Mouse (Mus musculus) liver, postnatal 0 days (tissue): ENCODE results near the gene Hoxb8. TPM values are rescaled to one million over a fixed set of nuclear protein-coding genes. Genes with fewer than 3 reads are reported as not detected.

Source experiments
- ATAC-seq: fragments of 200-750 bp; cut with Nextera tagmentation; 2 replicates; pipeline ENCODE4 v1.8.0; 2017; ENCODE audit warnings: mild to moderate bottlenecking, moderate library complexity
- DNase-seq: peaks from one replicate; pipeline ENCODE4 v3.0.0-alpha.2; 2016
- H3K27ac ChIP-seq: fragments of 300-500 bp; sonication (generic); 2 replicates; pipeline ENCODE4 v1.5.1; 2014; ENCODE audit warnings: antibody characterized with exemption, moderate library complexity, mild to moderate bottlenecking, low read depth
- H3K27me3 ChIP-seq: fragments of 300-500 bp; sonication (generic); 2 replicates; pipeline ENCODE4 v1.6.1; 2014; ENCODE audit warnings: low read length, control low read depth, mixed read lengths; ENCODE audit not compliant: insufficient read depth
- H3K36me3 ChIP-seq: fragments of 300-500 bp; sonication (generic); replicated peaks from 2 replicates; pipeline ENCODE4 v1.6.1; 2014; ENCODE audit warnings: mild to moderate bottlenecking, control low read depth, low read length, moderate library complexity, mixed read lengths; ENCODE audit not compliant: insufficient read depth
- H3K4me1 ChIP-seq: fragments of 300-500 bp; sonication (generic); 2 replicates; pipeline ENCODE4 v1.6.1; 2014; ENCODE audit warnings: antibody characterized with exemption, mild to moderate bottlenecking, control low read depth; ENCODE audit not compliant: insufficient read depth
- H3K4me2 ChIP-seq: fragments of 300-500 bp; sonication (generic); 2 replicates; pipeline ENCODE4 v1.6.1; 2014; ENCODE audit warnings: low read depth, mild to moderate bottlenecking, low read length, moderate library complexity, mixed read lengths
- H3K4me3 ChIP-seq: fragments of 300-500 bp; sonication (generic); 2 replicates; pipeline ENCODE4 v1.5.1; 2014; ENCODE audit warnings: low read depth, low read length
- H3K9ac ChIP-seq: fragments of 300-500 bp; sonication (generic); replicated peaks from 2 replicates; pipeline ENCODE4 v1.6.1; 2014; ENCODE audit warnings: mild to moderate bottlenecking, moderate library complexity
- H3K9me3 ChIP-seq: fragments of 300-500 bp; sonication (generic); 2 replicates; pipeline ENCODE4 v1.6.1; 2016; ENCODE audit warnings: mild to moderate bottlenecking, control low read depth, low read length, mixed read lengths
- CTCF ChIP-seq: sonication (generic); IDR thresholded peaks from 2 replicates; pipeline ENCODE4 v1.5.1; 2016; ENCODE audit warnings: antibody characterized with exemption, low read depth
- EP300 ChIP-seq: IDR thresholded peaks from 2 replicates; pipeline ENCODE4 v1.6.1; 2016; ENCODE audit warnings: antibody characterized with exemption, low read depth, mild to moderate bottlenecking
- WGBS: fragments of 180-500 bp; shearing (Covaris S2); extraction: QIAGEN DNeasy Blood & Tissue Kit; methylation state at CpG from one replicate; pipeline ENCODE4 v1.1.7; 2014; ENCODE audit not compliant: insufficient replicate concordance; 5-methylcytosine and 5-hydroxymethylcytosine counted together
- polyA plus RNA-seq: library from polyadenylated mRNA; unstranded; fragments of >200 nt; fragmentation: Nextera tagmentation; extraction: Ambion mirVana; gene quantifications from 2 replicates; pipeline ENCODE4 v1.2.1, GENCODE M21; 2015

Gene Hoxb8
- polyA plus RNA-seq, 1 experiment from 2014 or later, result not detected

DNA sequence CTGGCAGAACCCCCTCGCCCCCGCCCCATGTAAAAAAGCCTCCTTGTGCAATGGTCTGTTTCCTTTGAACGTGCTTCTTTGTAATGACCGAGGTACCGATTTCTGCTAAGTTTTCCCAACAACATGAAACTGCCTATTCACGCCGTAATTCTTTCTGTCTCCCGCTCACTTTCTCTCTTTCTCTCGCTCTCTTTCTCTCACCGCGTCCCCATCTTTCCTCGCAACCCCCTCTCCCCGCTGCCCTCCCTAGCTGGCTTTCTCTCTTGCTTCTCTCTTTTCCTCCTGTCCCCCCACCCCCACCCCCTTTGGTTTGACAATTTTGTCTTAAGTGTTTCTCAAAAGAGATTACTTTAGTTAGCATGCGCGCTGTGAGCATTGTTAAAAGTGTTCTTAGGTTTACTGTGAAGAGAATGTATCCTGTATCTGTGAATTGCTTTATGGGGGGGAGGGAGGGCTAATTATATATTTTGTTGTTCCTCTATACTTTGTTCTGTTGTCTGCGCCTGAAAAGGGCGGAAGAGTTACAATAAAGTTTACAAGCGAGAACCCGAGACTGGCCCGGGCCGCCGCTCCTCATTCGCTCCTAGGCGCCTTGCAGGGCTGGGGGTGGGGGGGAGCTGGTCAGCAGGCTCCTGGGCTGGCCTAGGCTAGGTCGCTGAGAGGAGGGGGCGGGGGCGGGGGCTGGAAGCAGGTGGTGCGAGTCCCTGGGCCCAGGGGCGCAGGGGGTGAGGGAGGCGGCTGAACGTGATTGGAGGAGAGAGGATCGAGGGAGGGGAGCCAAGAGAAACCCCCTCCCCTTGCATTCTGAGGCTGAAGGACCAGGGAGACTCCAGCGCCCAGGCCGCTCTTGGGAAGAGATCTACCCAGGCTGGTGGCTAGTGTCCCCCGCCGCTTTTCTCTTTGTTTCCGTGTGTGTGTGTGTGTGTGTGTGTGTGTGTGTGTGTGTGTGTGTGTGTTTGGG is 3.3 kb downstream of the Hoxb8 start:
- WGBS, result 4% methylated on average over 33 of the region's 37 CpGs
- no peaks in the 10 kb centered on the region for H3K4me1 ChIP-seq
- no peak for TF ChIP-seq CTCF
- no peak for TF ChIP-seq EP300
- no peaks in the 10 kb centered on the region for H3K9me3 ChIP-seq
- H3K36me3 ChIP-seq, result no peaks in the 10 kb centered on the region
- H3K9ac ChIP-seq, result no peak overlapping the region
- peak overlapping the region; percentile 30 for H3K4me3 ChIP-seq
- no peak for DNase-seq
- ATAC-seq, result no peak
- H3K4me2 ChIP-seq, result peak overlapping the region; percentile 49
- peaks cover 95% of the 10 kb centered on the region for H3K27me3 ChIP-seq
- no peak overlapping the region for H3K27ac ChIP-seq

DNA sequence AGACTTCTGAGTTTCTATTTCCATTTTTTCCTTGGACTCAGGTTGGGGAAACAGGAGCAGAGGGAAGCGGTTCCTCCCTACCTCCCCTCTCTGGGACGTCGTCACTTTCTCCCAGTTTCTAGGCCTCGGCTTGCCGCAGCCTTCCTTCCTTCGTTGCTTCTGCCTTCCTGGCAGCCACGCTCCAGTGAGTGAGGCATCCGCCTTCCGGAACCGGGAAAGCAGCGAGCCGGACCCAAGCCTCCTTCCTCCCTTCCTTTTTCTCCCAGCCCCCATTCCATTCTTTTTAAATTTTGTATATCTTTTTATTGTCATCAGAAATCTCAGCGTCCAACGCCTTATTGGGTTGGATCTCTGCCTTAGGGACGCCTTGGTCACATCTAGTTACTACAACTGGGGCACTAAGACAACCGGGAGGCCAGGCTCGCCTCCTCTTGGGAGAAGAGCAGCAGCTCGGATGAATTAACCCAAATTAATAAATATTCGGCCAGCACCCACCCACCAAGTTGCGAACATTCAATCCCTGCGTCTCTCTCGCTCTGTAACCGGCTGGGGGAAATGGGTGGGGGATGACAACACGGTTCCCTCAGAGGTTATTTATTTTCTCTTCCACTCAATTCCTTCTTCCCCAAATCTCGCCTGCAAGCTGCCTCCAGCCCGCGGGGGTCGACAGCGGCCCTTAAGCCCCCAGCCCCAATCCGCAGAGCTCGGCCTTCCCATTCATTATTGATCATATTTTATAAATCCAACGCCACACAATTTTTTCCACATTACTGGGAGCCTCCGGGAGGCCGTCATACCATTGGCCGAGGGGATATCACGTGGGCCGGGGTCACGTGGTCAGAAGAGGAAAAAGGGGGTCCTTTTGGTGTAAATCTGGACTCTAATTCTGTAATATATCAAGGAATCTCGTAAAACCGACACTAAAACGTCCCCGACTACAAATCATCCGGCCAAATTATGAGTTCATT is 4.3 kb downstream of the Hoxb8 start, which contains the start of gene Hoxb7:
Gene Hoxb7, plus strand, starts transcription at position 853 of the 968 bp plus-strand sequence.
- Histone ChIP-seq H3K27ac (no peak within 1 kb of the TSS), H3K4me3 (peak within 1 kb of the TSS; percentile 29), H3K4me2 (peak within 1 kb of the TSS; percentile 52), H3K36me3 (no peaks in the 10 kb centered on the region), H3K27me3 (peaks cover 97% of the 10 kb centered on the region), H3K9ac (no peak within 1 kb of the TSS), H3K4me1 (no peaks in the 10 kb centered on the region), H3K9me3 (no peaks in the 10 kb centered on the region)
- TF ChIP-seq EP300 (no peak), CTCF (no peak)
- WGBS, result 3% methylated on average over 43 of the region's 43 CpGs
- no peak for ATAC-seq
- DNase-seq, result no peak

- DNase-seq (no peak), ATAC-seq (no peak)
- peak overlapping the region; percentile 52 for H3K4me2 ChIP-seq
- H3K9ac ChIP-seq, result no peak overlapping the region
- H3K27ac ChIP-seq, result no peak overlapping the region
- H3K27me3 ChIP-seq, result peaks cover 97% of the 10 kb centered on the region
- peak overlapping the region; percentile 29 for H3K4me3 ChIP-seq
- H3K9me3 ChIP-seq, result no peaks in the 10 kb centered on the region
- no peaks in the 10 kb centered on the region for H3K36me3 ChIP-seq
- 1% methylated on average over 54 of the region's 55 CpGs for WGBS
- H3K4me1 ChIP-seq, result no peaks in the 10 kb centered on the region
- TF ChIP-seq CTCF, result no peak
- no peak for TF ChIP-seq EP300
Measured at GRCm38 (mm10) chr11:96286739-96287385, 5.2 kb downstream of the Hoxb8 start.

DNA sequence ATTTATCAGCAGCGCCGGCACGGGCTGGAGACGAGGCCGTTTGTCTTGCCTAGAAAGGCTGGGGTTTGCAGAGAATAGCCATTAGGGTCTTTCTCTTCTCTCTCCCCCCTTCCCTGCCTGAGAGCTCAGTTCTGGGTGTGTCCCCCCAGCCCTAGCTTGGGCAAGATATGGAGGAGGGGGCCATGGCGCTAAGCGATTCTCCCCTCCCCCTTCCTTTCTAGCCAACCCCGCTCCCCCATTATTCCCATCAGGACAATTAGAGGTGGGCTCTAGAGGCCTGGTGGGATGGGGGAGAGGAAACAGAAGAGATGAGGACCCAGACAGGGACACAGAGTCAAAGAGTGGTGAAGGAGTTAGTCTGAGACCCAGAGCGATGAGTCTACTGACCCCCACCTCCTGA is 5.7 kb downstream of the Hoxb8 start:
- no peak for TF ChIP-seq EP300
- no peak for TF ChIP-seq CTCF
- Histone ChIP-seq H3K36me3 (no peaks in the 10 kb centered on the region), H3K9ac (no peak overlapping the region), H3K4me3 (no peak overlapping the region), H3K27ac (no peak overlapping the region), H3K4me1 (no peaks in the 10 kb centered on the region), H3K4me2 (no peak overlapping the region), H3K9me3 (no peaks in the 10 kb centered on the region), H3K27me3 (peaks cover 97% of the 10 kb centered on the region)
- DNase-seq (no peak), ATAC-seq (no peak)
- 7% methylated on average over 8 of the region's 9 CpGs for WGBS

DNA sequence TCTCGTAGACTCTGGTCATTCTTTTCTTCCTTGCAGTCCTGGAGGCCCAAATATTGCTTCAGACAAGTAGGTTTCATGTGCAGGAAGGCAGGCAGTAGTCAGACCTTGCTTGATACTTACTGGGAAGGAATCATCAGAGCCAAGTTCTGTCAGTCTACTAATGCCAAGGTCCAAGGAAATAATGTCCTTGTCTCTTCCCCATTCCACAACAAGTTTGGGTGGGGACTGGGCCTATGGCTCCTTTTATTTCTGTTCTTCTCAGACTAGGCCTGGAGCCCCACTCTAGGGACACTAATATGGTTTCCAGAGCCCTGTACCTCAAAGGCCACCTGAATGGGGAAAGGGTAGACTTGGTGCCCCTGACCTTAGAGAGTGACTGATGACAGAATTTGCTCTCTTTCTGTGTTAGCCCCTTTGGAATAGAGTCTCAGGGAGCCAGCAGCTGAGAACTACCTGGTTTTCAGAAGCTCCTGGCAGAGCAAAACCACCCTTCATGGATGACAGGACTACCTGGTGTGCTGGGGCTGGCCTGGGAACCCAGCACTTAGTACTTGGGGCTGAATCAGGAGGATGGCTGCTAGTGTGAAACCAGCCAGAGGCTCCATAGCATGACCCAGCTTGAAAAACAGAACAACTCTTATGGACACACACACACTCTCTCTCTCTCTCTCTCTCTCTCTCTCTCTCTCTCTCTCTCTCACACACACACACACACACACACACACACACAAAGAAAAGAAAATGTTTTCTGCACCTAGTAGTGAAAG is 6.9 kb downstream of the Hoxb8 start:
- TF ChIP-seq EP300, result no peak
- TF ChIP-seq CTCF, result no peak
- 23% methylated on average over 1 of the region's 1 CpGs for WGBS
- no peaks in the 10 kb centered on the region for H3K4me1 ChIP-seq
- no peak overlapping the region for H3K4me3 ChIP-seq
- ATAC-seq (no peak), DNase-seq (no peak)
- no peak overlapping the region for H3K9ac ChIP-seq
- no peaks in the 10 kb centered on the region for H3K9me3 ChIP-seq
- peaks cover 97% of the 10 kb centered on the region for H3K27me3 ChIP-seq
- H3K4me2 ChIP-seq, result no peak overlapping the region
- no peak overlapping the region for H3K27ac ChIP-seq
- H3K36me3 ChIP-seq, result no peaks in the 10 kb centered on the region
